Mouse (Mus musculus): ENCODE data around the gene Crp.

- TF ChIP-seq MYOD1 (IDR thresholded peaks at IDR 0.05; ENCODE audit: control insufficient read depth, insufficient read length, low read depth) (no peak), USF1 (IDR thresholded peaks at IDR 0.05; ENCODE audit: low read depth) (no peak), CTCF (IDR thresholded peaks at IDR 0.05; ENCODE audit: control insufficient read depth, insufficient read depth, insufficient read length) (no peak), FOSL1 (IDR thresholded peaks at IDR 0.05; ENCODE audit: insufficient read depth, low read length, poor library complexity, severe bottlenecking) (no peak)
Measured at GRCm38 (mm10) chr1:172697422-172697821, 433 bp upstream of the Crp start.
